Mouse (Mus musculus) layer of hippocampus, adult 8-10 months (tissue): ENCODE measurements around the gene Chid1. TPM values are rescaled to one million over a fixed set of nuclear protein-coding genes. Genes with fewer than 3 reads are reported as not detected.

Experiments
- DNase-seq, 2 experiments: peaks; one replicate each; pipeline ENCODE4 v3.0.0; 2022; ENCODE audit warnings: low spot score in 2 of 2
- total RNA-seq, 4 experiments: library from RNA; stranded (reverse); gene quantifications; 2 replicates each; pipeline ENCODE4 v1.2.4; 2022

The Chid1 gene
- 10 to 100 TPM; 74.8 to 80.6 (median 76.0) TPM for total RNA-seq

DNA sequence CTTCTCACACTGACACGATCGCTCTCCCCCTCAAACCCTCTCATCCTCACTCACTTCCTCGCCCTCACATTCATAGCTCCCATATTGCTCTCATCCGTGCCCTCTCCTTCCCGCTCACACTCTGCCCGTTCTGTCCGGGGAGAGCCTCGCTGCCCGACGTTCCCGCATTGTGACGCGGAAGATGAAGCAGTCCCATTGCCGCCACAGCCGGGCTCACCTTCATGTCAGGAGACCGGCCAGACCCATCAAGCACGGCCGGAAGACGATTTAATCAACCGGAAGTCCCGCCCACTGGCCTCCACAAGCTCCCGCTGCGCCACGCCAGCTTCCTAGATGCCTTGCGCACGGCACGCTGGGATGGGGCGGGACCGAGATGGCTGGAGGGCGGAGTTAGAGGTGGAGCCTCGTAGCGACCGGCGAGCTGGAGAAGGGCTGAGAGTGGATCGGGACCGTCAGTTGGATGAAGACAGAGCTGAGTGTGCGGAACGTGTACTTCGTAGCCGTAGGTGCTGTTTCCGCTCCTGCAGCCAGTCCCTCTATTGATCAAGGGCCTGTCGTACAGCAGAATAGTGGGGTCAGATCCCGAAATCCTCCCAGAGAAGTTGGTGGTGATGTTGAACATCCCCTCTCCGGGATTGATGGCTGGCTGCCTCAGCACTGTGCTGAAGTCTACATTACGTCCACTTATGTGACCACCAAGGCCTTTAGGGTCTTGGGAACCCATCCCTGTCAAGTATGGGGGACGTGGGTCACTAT is at the start of gene Chid1:
Gene Chid1, minus strand, starts transcription at position 302 of the 756 bp plus-strand sequence.
- DNase-seq = peak; percentile 94 to 96

DNA sequence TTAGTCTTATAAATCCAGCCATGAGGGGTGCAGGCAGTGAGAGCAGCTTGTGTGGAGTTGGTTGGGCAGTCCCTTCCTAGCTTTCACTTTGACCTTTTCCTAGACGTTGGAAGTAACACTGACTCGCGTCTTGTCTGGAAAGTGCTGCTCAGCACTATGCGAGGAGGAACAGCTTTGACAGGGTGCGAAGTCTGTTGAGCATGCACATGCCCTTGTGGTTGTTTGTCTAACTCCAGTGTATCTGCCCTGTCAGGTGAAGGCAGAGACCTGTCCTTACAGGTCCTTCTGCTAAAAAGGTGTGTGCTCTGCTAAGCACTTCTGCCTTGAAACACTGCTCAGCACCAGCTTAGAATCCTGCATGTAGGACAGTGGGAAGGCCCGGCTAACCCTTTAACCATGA is 49.2 kb upstream of the Chid1 start:
- DNase-seq = no peak

DNA sequence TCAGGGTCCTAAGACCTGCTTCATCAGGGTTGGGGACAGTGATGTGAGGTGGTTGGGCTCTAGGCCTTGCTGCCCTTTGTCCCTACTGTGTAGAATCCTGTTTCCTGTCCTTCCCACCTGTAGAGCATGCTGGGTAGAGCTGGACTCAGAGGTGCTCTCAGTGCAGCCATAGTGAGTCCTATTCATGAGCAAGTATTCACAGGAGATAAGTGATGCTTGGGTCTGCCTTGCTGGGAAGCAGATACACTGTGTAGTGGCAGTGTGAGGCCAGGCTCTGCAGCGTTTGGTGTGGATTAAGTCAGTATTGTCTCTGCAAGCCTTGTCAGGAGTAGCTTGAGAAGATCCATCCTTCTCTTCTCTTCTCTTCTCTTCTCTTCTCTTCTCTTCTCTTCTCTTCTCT is 46.2 kb upstream of the Chid1 start:
- no peak for DNase-seq

DNA sequence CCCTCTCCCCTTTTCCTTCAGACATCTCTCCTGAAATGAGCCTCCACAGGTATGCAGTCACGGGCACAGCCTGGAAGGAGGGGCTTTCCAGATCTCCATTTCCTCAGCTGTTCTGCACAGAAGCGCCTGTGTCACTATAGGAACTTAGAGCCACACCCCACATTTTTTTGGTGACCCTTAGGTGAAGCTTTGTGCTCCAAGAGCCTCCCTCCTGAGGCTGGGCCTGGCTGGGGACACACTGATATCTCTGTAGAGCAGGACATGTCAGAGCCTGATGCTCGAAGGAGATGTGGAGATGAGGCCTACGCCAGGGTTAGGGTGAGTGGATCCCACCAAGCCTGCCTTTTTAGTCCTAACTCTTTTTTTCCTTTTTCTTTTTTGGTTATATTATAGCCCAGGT is 45.6 kb upstream of the Chid1 start:
- DNase-seq = no peak

DNA sequence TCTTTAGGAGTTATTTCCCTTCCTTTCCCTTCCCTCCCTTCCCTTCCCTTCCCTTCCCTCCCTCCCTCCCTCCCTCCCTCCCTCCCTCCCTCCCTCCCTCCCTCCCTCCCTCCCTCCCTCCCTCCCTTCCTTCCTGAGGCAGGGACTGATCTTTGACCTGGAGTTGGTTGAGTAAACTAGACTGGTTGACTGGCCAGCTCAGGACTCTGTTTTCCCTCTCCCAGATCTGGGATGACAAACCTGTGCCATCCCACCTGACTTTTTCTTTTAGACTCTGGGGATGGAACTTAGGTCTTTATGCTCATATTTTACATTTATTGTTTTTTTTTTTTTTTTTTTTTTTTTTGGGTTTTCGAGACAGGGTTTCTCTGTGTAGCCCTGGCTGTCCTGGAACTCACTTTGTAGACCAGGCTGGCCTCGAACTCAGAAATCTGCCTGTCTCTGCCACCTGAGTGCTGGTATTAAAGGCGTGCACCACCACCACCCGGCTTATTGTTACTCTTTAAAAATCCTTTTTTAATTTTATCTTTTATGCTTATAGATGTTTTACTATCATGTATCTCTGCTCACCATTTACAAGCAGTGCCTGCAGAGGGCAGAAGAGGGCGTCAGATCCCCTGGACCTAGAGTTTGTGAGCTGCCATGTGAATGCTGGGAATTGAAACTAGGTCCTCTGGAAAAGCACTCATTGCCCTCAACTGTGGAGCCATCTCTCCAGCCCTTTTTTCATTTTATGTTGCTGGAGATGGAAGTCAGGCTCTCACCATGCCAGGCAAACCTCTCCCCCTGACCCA is 44.6 kb upstream of the Chid1 start:
- no peak for DNase-seq

DNA sequence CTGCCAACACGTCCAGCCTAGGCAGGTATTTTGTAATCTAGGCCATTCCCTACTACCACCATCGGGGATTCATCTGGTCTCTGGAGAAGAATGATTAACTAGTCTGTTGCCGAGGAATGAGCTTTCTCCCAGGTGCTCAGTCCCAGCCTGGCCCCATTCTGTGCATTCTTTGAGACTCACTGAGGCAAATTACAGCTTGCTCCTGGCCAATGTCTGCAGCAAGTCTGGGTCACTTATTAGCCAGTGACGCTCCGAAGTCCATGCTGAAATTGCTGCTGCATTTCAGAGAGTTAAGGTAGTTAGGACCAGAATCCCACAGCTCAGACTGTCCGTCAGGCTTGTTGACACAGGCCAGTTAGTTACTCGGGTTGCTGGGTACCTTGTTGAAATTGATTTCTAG is 41.7 kb upstream of the Chid1 start:
- no peak for DNase-seq

DNA sequence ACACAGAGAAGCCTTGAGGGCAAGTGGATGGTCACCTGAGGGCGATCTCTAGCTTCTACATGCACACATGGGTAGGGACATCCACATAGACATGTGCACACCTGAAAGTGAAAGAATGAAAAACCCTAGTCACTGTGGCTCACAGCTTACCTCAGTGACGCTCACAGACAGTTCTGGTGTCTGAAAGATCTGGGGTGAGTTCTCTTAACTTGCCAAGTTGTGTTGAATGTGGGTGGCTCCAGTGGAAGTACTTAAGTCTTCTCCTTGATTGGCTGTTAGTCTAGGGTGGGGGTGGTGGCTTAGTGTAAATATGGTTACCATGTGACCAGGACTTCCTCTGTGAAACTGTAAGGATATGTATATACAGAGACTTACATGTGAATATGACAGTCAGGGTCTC is 39.3 kb upstream of the Chid1 start:
- DNase-seq = no peak

DNA sequence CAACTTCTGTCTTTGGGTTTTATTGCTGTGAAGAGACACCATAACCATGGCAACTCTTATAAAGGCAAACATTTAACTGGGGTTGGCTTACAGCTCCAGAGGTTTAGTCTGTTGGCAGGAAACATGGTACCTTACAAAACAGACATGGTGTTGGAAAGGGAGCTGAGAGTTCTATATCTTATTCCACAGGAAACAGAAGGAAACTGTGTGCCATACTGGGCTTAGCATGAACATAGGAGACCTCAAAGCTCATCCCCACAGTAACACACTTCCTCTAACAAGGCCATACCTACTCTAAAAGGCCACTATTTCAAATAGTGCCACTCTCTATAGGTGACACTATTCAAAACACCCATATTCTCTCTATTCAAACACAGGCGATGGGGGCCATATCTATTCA is 38.9 kb upstream of the Chid1 start:
- DNase-seq = no peak

DNA sequence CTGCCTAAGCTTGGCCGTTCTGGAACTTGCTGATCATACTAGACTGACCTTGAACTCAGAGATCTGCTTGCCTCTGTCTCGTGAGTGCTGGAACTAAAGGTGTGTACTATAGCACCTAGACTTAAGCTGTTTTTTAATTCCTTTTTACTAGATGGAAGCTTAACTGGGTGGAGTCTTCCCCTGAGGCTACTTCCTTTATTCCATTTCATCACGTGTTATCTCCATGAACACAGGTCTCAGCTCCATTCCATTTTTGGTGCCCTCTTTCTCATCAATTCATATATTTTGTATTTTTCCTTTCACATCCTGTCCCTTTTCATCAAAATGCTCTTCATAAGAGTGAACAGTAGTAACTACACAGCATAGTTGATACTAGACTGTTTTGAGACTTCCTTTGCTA is 38.1 kb upstream of the Chid1 start:
- no peak for DNase-seq

DNA sequence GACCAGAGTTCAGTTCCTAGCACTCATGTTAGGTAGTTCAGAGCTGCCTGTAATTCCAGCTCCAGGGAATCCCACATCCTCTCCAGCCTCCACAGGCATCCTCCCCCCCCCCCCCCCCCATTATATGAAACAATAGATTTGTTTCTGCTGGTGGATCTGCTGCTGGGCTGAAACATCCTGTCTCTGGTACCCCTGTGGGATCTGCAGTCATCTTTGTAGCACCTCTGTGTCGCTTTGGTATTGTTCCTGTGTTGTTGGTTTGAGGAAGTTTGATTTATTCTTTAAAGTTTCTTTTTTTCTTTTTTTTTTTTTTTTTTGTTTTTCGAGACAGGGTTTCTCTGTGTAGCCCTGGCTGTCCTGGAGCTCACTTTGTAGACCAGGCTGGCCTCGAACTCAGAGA is 35.8 kb upstream of the Chid1 start:
- DNase-seq = no peak

DNA sequence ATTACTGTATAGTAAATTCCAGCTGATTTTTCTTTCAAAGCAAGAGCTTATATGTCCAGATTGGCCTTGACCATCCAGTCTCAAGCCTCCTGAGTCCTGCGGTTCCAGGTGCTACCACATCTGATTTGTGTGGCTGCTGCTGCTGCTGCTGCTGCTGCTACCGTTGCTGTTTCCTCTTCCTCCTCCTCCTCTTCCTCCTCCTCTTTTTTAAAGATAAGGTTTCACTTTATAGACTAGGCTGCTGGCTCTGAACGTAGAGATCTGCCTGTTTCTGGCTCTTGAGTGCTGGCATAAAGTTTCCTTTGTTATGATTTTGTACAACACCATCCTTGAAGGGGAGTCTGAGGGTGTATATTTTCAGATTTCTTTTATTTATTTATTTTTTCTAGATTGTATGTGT is 34.4 kb upstream of the Chid1 start:
- no peak for DNase-seq

DNA sequence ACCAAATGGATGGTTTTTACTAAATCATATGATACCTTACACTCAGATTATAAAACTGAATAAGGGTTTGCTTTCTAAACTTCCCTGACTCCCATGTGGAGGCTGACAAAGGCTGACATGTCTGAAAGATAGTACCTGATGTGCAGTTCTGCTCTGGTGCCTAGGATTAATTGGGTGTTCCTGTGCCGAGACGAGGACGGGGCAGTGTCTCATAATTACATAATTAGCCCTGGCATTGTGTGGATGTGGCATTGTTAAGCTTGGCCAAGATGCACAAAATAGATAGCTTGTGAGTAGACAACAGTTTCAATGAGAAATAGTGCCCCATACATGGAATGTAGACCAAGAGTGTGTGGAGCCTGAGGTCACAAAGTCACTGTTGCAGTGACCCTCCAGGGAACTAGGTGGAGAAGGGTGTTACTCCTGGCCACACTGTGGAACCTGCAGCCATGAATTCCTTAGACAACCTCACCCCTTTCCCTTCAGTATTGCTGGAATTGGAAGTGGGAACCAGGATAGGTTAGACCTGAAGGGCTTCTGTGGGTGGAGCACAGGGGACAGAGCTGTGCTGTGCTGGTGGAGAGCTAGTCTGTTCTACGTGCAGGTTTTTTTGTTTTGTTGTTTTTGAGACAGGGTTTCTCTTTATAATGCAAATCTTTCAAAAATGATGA is 31.1 kb upstream of the Chid1 start:
- no peak for DNase-seq

DNA sequence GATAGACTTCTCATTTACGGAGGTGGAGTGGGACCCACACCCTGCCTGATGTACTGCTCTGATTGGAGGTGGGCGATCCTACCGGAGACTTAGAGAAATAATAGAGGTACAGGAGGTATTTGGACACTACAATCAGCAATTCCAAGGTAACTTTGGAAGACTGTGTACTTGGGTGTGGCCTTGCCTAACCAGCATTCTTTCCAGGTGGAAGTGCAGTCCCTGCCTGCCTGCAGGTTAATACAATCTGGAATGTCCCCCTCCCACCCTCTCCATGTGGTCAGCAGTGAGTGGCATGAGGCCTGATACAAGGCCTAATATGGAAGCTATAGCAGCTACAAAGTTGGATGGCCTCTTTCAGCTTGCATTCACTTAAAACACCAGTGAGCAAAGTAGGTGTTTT is 30.3 kb upstream of the Chid1 start:
- no peak for DNase-seq

DNA sequence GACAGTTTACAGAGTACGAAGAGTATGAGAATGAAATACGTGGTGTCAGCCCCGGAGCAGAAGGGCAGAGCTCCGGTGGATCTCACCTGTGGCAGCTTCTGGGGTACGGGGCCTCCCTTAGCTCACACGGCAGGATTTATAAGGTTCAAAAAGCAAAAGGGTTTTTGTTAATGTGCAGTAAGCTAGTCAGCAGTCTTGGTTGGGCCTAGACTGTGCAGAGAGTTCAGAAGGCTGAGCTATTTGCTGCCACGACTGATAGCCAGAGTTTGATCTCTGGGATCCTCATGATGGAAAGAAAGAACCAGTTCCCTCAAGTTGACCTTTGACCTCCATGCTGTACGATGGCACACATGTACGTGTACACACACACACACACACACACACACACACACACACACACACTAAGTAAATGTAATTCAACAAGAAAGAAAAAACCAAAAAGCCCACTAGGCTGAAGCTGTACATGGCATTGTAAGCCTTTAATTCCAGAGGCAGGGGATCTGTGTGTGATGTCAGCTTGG is 29.7 kb upstream of the Chid1 start:
- no peak for DNase-seq

DNA sequence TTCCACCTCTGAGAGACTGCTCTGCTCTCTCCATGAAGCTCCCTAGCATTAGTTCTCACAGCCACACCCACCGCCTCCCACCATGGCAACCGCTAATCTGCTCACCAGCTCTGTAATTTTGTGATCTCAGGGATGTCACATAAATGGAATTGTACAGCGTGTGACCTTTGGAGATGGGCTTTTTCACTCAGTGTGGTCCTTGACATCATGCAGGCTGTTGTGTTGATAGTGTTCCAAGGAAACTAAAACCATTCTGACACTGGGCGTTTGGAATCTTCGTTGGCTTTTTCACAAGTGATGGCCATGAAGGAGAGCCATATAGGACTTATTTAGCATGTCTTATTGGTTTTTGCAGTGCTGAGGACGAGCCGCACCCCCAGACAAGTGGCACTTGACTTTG is 26.9 kb upstream of the Chid1 start:
- DNase-seq = no peak

DNA sequence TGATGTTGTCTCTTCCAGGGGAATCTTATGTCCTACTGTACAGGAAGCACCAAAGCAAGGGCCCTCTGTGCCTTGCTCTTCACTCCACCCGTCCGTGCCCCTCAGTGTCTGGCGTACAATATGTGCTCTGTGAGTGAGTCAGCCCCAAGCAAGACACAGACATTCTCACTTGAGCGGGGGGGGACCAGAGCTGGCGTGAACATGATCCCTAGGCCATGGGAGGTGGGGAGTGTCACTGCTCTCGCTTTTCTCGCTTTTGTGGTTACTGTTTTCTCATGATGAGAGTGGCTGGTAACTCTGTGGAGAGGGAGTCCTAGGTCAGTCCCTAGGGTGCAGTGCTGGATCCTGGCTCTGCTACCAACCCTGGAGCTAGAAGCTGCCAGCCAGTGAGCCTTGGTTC is 24.9 kb upstream of the Chid1 start:
- DNase-seq = no peak

DNA sequence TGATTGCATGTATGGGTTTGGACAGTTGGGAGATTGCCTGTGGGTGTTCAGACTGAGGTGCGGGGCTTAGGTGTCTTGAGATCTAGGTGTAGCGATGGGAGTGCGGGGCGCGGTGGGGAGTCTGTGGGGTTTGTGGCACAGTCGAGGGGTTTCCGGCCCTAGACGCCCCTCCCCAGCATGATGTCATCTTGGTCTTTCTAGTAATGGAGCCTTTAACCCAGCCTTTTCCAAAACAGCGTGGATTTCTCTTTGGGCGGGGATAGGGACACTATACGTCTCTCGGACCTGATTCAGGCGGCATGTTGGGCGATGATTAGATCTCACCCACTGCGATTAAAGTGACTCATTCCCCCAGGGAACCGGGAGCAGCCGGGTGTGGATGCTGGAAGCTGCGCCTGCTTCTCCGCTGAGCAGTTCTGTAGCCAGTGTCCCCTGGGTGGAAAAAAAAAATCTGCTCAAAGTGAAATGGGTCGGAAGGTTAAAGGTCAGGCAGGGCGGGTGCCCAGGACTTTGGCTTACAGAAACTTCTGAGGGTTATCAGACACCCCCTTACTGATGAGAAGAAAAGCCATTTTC is 23.3 kb upstream of the Chid1 start:
- peak; percentile 43 to 44 for DNase-seq

DNA sequence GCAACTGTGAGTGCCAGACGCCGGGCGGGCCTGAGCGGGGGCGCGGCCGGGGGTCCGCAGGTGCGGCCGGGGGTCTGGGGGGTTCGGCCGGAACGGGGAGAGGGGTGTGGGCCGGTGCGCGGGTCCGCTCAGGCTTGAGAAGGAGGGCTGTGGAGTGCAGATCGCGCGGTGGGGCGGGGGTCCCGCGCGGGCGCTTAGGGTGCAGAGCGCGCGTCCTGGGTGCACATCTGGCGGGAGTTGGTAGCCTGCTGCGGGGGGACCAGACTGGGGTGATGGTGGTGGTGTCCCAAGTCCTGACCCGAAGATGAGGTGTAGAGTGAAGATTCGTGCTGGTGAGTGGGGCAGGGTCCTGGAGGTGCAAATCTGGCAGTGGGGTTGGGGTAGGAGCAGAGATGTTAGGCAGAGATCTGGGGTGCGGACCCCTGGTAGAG is 22.8 kb upstream of the Chid1 start:
- DNase-seq = no peak

DNA sequence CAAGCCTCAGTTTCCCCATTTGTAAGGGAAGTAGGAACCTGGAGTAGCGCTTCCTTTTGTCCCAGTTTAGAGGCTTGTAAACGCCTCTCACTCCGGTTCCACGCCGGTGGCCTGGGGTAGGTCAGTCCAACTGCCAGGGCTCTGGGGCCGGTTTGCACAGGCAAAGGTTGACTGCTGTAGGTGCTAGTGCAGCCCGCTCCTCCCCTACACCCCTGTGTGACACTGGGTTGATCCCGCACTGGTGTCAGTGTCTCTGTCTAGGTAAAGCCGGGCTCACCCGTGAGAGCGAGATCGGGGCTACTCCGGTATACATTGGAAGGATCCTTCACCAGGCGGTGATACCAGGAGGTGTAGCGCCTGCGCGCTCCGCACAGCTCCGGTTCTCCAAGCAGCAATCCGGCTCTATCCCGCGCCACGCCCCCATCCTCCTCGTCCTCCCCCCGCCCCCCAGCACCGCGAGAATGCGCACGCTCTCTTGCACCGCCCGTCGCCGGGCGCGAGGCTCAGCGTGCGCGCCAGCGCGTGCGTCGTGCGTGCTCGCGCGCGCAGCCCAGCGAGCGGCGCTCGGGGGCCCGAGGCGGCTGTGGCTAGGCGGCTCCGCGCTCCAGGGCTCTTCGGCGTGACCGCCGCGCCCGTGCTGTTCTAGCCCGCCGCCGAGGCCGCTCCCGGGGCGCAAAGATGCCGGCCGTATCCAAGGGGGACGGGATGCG is 22.2 kb upstream of the Chid1 start, which contains the start of gene Ap2a2:
Gene Ap2a2, plus strand, starts transcription at position 492 of the 710 bp plus-strand sequence.
- peak; percentile 79 to 86 for DNase-seq

DNA sequence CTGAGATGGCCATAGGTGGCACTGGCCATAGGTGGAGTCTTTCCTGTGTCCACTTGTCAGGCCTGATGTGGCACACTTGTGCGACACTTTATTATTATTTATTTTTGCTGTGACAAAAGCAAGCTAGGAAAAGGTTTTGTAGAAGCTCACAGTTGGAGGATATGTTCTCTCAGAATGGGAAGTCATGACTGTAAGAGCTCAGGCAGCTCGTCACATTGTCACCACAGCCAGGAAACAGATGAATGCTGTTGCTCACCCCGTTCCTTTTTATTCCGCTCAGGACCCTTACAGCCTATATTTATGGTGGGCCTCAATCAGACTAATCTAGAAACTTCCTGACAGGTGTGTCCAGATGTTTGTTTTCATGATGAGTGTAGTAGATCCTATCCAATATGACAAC is 20.8 kb upstream of the Chid1 start:
- no peak for DNase-seq

DNA sequence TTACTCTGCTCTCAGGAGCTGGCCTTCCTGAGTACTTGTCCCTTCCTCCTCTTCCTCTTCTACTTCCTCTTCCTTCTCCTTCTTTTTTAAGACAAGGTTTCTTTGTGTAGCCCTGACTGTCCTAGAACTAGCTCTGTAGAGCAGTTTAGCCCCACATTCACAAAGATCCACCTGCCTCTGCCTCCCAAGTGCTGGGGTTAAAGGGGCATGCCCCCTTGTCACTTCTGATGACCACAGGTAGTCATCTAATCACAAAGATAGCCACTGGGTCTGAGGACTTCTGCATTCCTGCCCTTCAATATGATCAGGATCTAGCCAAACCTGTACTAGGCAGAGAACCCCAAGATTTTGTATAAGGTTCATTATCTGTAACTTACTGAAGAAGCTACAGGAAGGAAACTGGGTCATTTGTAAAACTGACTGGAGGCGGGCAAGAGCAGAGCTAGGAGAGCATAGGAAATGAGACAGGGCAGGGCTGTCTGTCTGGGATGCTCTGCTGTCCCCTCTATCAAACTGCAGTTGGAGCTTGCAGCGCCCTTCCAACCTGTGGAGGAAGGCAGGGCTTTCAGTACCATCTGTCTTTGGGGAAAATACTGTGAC is 20.2 kb upstream of the Chid1 start:
- DNase-seq = no peak
